Mouse (Mus musculus): ENCODE measurements around the gene D1Ertd622e. TPM values are rescaled to one million over a fixed set of nuclear protein-coding genes. Genes with fewer than 3 reads are reported as not detected.
"Not testable (repeated sequence)": the region's sequence is repeated elsewhere in the genome, so short reads cannot be mapped to it uniquely, and the experiment has no call there.

The D1Ertd622e gene
- polyA plus RNA-seq, 1 experiment from 2014 or later = 37.8 TPM

- Histone ChIP-seq H3K27me3 (replicated peaks; ENCODE audit: control insufficient read depth, insufficient read depth, low read length) (no peaks in the 10 kb centered on the region), H3K4me1 (replicated peaks; ENCODE audit: control insufficient read depth, insufficient read depth, low read length) (no peaks in the 10 kb centered on the region), H3K27ac (ENCODE audit: low read depth, low read length) (no peak overlapping the region), H3K4me2 (no peak overlapping the region), H3K9ac (ENCODE audit: low read depth, low read length) (no peak overlapping the region), H3K9me3 (ENCODE audit: control insufficient read depth, low read length) (no peaks in the 10 kb centered on the region), H3K36me3 (ENCODE audit: control insufficient read depth, insufficient read depth, low read length) (no peaks in the 10 kb centered on the region), H3K4me3 (ENCODE audit: low read depth, low read length) (no peak overlapping the region)
- ATAC-seq (replicated peaks; ENCODE audit: low FRiP score) (no peak), DNase-seq (ENCODE audit: low spot score) (no peak)
- WGBS = 56% methylated on average over 4 of the region's 4 CpGs
Observed at GRCm38 (mm10) chr1:97583085-97583484, 78.8 kb downstream of the D1Ertd622e start.

DNA sequence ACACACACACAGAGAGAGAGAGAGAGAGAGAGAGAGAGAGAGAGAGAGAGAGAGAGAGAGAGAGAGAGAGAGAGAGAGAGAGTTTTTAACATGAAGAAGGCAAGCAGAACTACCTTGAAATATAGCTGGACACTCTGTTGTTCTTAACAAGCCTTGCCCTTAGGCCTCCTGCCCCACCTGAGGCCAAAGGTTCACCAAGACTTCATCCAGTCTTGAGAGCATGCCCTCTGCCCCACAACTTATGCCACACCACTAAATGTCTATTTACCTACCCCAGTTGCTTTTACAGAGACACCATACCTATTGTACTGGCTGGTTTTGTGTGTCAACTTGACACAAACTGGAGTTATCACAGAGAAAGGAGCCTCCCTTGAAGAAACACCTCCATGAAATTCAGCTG lies 81.2 kb downstream of the D1Ertd622e start:
- not testable (repeated sequence) for ATAC-seq (replicated peaks; ENCODE audit: low FRiP score)

DNA sequence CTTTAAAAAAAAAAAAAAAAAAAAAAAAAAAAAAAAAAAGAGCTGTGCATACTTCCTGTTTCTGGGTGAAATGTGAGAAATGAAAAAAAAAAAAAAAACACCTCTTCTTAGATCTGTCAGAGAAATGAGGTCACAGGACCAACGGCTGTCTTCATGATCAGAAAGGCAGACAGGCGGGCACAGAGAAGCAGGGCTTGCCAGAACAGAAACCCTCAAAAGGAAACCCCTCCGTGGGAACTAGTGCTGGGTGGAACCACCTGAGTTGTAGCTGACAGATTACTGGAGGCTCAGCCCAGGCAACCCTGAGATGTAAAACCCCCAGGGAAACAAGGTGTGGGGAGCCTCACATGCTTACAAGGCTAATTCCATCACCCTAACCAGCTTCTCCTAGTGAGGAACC lies 81.6 kb downstream of the D1Ertd622e start:
- Histone ChIP-seq H3K9me3 (ENCODE audit: control insufficient read depth, low read length) (no peaks in the 10 kb centered on the region), H3K9ac (ENCODE audit: low read depth, low read length) (no peak overlapping the region), H3K27me3 (replicated peaks; ENCODE audit: control insufficient read depth, insufficient read depth, low read length) (no peaks in the 10 kb centered on the region), H3K4me1 (replicated peaks; ENCODE audit: control insufficient read depth, insufficient read depth, low read length) (no peaks in the 10 kb centered on the region), H3K36me3 (ENCODE audit: control insufficient read depth, insufficient read depth, low read length) (no peaks in the 10 kb centered on the region), H3K27ac (ENCODE audit: low read depth, low read length) (no peak overlapping the region), H3K4me3 (ENCODE audit: low read depth, low read length) (no peak overlapping the region), H3K4me2 (no peak overlapping the region)
- 0 out of 2 replicates have a peak, but pooled peaks have one; percentile 31 for ATAC-seq (replicated peaks; ENCODE audit: low FRiP score)
- DNase-seq (ENCODE audit: low spot score) = no peak
- WGBS = 66% methylated on average over 3 of the region's 3 CpGs

More for the DNA sequence above, 81.2 kb downstream of the D1Ertd622e start:
- DNase-seq (ENCODE audit: low spot score); H3K9me3 ChIP-seq (ENCODE audit: control insufficient read depth, low read length); H3K9ac ChIP-seq (ENCODE audit: low read depth, low read length); H3K36me3 ChIP-seq (ENCODE audit: control insufficient read depth, insufficient read depth, low read length); H3K4me1 ChIP-seq (replicated peaks; ENCODE audit: control insufficient read depth, insufficient read depth, low read length); H3K27ac ChIP-seq (ENCODE audit: low read depth, low read length); H3K27me3 ChIP-seq (replicated peaks; ENCODE audit: control insufficient read depth, insufficient read depth, low read length); H3K4me3 ChIP-seq (ENCODE audit: low read depth, low read length); H3K4me2 ChIP-seq: not testable (repeated sequence)

DNA sequence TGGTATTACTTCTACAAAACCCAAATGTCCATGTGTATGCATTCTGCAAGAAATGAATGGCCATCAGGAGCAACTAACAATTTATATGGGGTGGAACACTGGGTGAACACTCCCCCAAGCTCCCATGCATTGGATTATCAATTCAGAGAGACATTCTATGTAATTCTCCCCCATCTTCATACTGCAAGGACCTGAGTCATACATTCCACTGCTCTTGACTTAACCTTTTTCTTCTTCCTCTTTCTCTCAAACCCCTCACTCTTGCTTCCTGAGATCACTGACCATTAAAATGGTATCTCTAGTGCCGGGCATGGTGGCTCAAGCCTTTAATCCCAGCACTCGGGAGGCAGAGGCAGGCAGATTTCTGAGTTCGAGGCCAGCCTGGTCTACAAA lies 83.9 kb downstream of the D1Ertd622e start:
- Histone ChIP-seq H3K27me3 (replicated peaks; ENCODE audit: control insufficient read depth, insufficient read depth, low read length) (no peaks in the 10 kb centered on the region), H3K9ac (ENCODE audit: low read depth, low read length) (no peak overlapping the region), H3K36me3 (ENCODE audit: control insufficient read depth, insufficient read depth, low read length) (no peaks in the 10 kb centered on the region), H3K9me3 (ENCODE audit: control insufficient read depth, low read length) (no peaks in the 10 kb centered on the region), H3K4me3 (ENCODE audit: low read depth, low read length) (no peak overlapping the region), H3K27ac (ENCODE audit: low read depth, low read length) (no peak overlapping the region), H3K4me1 (replicated peaks; ENCODE audit: control insufficient read depth, insufficient read depth, low read length) (no peaks in the 10 kb centered on the region), H3K4me2 (no peak overlapping the region)
- WGBS = 82% methylated on average over 3 of the region's 3 CpGs
- DNase-seq (ENCODE audit: low spot score) = no peak
- ATAC-seq (replicated peaks; ENCODE audit: low FRiP score) = no peak

DNA sequence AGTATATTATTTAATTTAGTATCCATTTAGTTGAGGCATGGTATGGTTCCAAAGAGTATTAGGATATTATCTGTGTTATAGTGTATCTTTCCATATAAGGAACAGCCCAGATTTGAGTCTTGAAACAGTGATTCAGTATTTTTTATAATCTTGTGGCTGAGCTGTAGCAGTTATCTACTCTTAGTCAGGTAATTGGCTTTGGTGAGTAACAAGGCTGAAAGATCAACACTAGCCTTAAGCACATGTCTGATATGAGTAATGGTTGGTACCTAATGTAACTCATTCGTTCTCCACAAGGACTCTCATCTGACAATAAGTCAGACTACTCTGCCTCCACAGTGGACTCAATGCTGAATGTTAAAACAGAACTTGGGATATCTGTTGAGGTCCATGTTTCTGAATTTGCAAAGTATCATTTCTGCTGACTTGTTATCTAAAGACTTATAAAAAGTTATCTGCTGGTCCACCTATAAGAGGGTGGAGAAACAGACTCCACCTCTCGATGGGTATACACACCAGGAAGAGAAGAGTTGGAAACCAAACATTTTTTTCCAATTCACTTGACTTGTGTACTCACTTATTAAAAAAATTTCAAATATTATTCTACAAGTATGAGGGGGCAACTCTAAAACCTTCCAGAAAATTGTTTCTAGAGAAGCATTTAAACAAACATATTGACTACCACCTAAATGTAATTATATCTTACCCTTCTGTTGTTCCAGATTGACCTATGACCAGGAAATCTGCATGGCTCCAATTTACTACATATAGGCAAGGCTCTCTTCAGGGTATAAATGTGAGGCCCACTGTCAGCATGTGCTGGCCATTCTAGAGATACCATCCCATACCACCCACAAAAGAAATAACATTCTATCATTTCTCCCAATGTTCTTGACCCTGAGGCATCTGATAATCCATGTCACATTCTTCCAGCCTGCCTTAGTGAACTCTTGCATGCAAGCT lies 84.5 kb downstream of the D1Ertd622e start:
- no peaks in the 10 kb centered on the region for H3K4me1 ChIP-seq (replicated peaks; ENCODE audit: control insufficient read depth, insufficient read depth, low read length)
- H3K9ac ChIP-seq (ENCODE audit: low read depth, low read length) = no peak overlapping the region
- no peaks in the 10 kb centered on the region for H3K9me3 ChIP-seq (ENCODE audit: control insufficient read depth, low read length)
- H3K4me3 ChIP-seq (ENCODE audit: low read depth, low read length) = no peak overlapping the region
- 81% methylated on average over 2 of the region's 2 CpGs for WGBS
- no peaks in the 10 kb centered on the region for H3K27me3 ChIP-seq (replicated peaks; ENCODE audit: control insufficient read depth, insufficient read depth, low read length)
- DNase-seq (ENCODE audit: low spot score) = no peak
- no peak overlapping the region for H3K4me2 ChIP-seq
- H3K36me3 ChIP-seq (ENCODE audit: control insufficient read depth, insufficient read depth, low read length) = no peaks in the 10 kb centered on the region
- ATAC-seq (replicated peaks; ENCODE audit: low FRiP score) = no peak
- no peak overlapping the region for H3K27ac ChIP-seq (ENCODE audit: low read depth, low read length)

DNA sequence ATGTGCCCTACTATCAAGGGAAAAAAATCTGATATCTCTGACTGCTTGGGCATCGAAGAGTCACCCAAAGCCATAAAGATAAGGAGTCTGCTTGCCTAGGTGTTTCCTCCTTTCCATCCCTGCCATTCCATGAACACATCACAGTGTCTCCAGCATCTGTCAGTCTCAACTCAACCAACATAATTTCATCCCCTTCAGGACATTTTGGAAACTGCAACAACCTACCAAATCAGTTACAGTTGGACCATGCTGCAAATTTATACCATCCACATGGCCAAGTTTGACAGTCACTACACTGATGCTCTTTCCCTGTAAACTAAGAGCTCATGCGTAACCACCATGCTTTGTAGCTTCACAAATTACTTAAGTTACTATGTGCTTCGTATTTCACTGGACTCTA lies 85.3 kb downstream of the D1Ertd622e start:
- DNase-seq (ENCODE audit: low spot score) (no peak), ATAC-seq (replicated peaks; ENCODE audit: low FRiP score) (no peak)
- Histone ChIP-seq H3K4me1 (replicated peaks; ENCODE audit: control insufficient read depth, insufficient read depth, low read length) (no peaks in the 10 kb centered on the region), H3K4me3 (ENCODE audit: low read depth, low read length) (no peak overlapping the region), H3K4me2 (no peak overlapping the region), H3K36me3 (ENCODE audit: control insufficient read depth, insufficient read depth, low read length) (no peaks in the 10 kb centered on the region), H3K27ac (ENCODE audit: low read depth, low read length) (no peak overlapping the region), H3K9me3 (ENCODE audit: control insufficient read depth, low read length) (no peaks in the 10 kb centered on the region), H3K27me3 (replicated peaks; ENCODE audit: control insufficient read depth, insufficient read depth, low read length) (no peaks in the 10 kb centered on the region), H3K9ac (ENCODE audit: low read depth, low read length) (no peak overlapping the region)
- 83% methylated on average over 3 of the region's 3 CpGs for WGBS

GRCm38 (mm10) chr1:97570814-97571213 lies 91.1 kb downstream of the D1Ertd622e start:
- ATAC-seq (replicated peaks; ENCODE audit: low FRiP score) (no peak), DNase-seq (ENCODE audit: low spot score) (no peak)
- no peak overlapping the region for H3K27ac ChIP-seq (ENCODE audit: low read depth, low read length)
- H3K4me1 ChIP-seq (replicated peaks; ENCODE audit: control insufficient read depth, insufficient read depth, low read length) = no peaks in the 10 kb centered on the region
- no peaks in the 10 kb centered on the region for H3K27me3 ChIP-seq (replicated peaks; ENCODE audit: control insufficient read depth, insufficient read depth, low read length)
- no peak overlapping the region for H3K4me3 ChIP-seq (ENCODE audit: low read depth, low read length)
- H3K9ac ChIP-seq (ENCODE audit: low read depth, low read length) = no peak overlapping the region
- no peaks in the 10 kb centered on the region for H3K9me3 ChIP-seq (ENCODE audit: control insufficient read depth, low read length)
- H3K4me2 ChIP-seq = no peak overlapping the region
- no peaks in the 10 kb centered on the region for H3K36me3 ChIP-seq (ENCODE audit: control insufficient read depth, insufficient read depth, low read length)
- 73% methylated on average over 9 of the region's 9 CpGs for WGBS

- 86% methylated on average over 4 of the region's 4 CpGs for WGBS
- ATAC-seq (replicated peaks; ENCODE audit: low FRiP score) (no peak), DNase-seq (ENCODE audit: low spot score) (no peak)
- H3K4me3 ChIP-seq (ENCODE audit: low read depth, low read length) = no peak overlapping the region
- no peak overlapping the region for H3K9ac ChIP-seq (ENCODE audit: low read depth, low read length)
- H3K4me1 ChIP-seq (replicated peaks; ENCODE audit: control insufficient read depth, insufficient read depth, low read length) = no peaks in the 10 kb centered on the region
- no peaks in the 10 kb centered on the region for H3K27me3 ChIP-seq (replicated peaks; ENCODE audit: control insufficient read depth, insufficient read depth, low read length)
- H3K4me2 ChIP-seq = no peak overlapping the region
- H3K9me3 ChIP-seq (ENCODE audit: control insufficient read depth, low read length) = no peaks in the 10 kb centered on the region
- H3K27ac ChIP-seq (ENCODE audit: low read depth, low read length) = no peak overlapping the region
- H3K36me3 ChIP-seq (ENCODE audit: control insufficient read depth, insufficient read depth, low read length) = no peaks in the 10 kb centered on the region
Observed at GRCm38 (mm10) chr1:97567956-97568355, 93.9 kb downstream of the D1Ertd622e start.

DNA sequence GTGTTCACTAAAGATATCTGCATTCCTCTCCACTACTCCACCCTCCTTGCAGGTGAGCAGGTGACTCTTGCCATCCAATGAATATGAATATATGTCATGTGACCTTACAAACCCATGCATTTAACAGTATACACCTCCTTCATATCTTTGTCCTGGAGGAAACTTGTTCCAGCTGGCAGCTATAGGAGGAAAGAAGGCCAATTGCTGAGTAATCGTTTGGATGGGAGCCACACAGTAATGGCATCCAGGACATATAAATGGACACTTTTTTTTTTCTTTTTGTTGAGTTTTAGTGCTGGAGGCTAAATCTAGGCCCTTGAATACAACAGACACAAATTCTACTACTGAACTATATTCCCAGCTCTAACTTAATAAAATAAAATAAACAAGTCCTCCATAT lies 97.2 kb downstream of the D1Ertd622e start:
- DNase-seq (ENCODE audit: low spot score) = no peak
- no peak overlapping the region for H3K4me3 ChIP-seq (ENCODE audit: low read depth, low read length)
- no peak overlapping the region for H3K27ac ChIP-seq (ENCODE audit: low read depth, low read length)
- H3K9ac ChIP-seq (ENCODE audit: low read depth, low read length) = no peak overlapping the region
- no peaks in the 10 kb centered on the region for H3K9me3 ChIP-seq (ENCODE audit: control insufficient read depth, low read length)
- 83% methylated on average over 1 of the region's 1 CpGs for WGBS
- H3K4me2 ChIP-seq = no peak overlapping the region
- ATAC-seq (replicated peaks; ENCODE audit: low FRiP score) = no peak
- no peaks in the 10 kb centered on the region for H3K36me3 ChIP-seq (ENCODE audit: control insufficient read depth, insufficient read depth, low read length)
- no peaks in the 10 kb centered on the region for H3K4me1 ChIP-seq (replicated peaks; ENCODE audit: control insufficient read depth, insufficient read depth, low read length)
- H3K27me3 ChIP-seq (replicated peaks; ENCODE audit: control insufficient read depth, insufficient read depth, low read length) = no peaks in the 10 kb centered on the region

Data from liver, embryonic 11.5 days (tissue).